10 mouse cellular contexts compared by ENCODE assay signal in the genomic region with DNA sequence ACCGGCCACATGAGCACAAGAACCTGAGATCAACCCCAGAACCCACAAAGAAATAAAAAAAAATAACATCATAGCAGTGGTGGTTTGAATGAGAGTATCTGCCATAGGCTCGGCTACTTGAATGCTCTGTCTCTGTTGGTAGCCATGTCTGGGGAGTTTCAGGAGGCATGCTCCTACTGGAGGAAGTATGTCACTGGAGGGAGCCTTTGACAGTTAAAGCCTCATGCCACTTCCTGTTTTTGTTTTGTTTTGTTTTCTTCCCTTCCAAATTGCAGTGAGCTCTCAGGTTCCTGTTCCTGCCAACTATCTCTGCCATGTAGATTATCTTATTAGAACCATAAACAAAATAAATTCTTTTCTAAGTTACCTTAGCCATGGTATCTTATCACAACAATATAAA.
"Had no signal": no experiment of that assay in that cellular context is flagged by ENCODE, and none has a peak within 500 bp of the region (broad histone marks: within the 10 kb centered on the region; RNA-seq: fewer than 3 reads in every experiment).

No protein-coding gene starts in this region.

- H3K4me3 ChIP-seq: midbrain, embryonic 10.5 days; midbrain, embryonic 12.5 days; myocyte; neural tube, embryonic 13.5 days; neural tube, embryonic 15.5 days had no signal

- H3K4me1 ChIP-seq: midbrain, embryonic 12.5 days; neural tube, embryonic 13.5 days had no signal

- H3K27me3 ChIP-seq: midbrain, embryonic 12.5 days; neural tube, embryonic 13.5 days; neural tube, embryonic 15.5 days had no signal

- ATAC-seq: midbrain, embryonic 16.5 days had no signal

- H3K9me3 ChIP-seq: midbrain, embryonic 10.5 days; midbrain, embryonic 12.5 days; neural tube, embryonic 13.5 days; neural tube, embryonic 15.5 days had no signal

- H3K36me3 ChIP-seq: midbrain, embryonic 10.5 days; midbrain, embryonic 12.5 days; neural tube, embryonic 13.5 days; neural tube, embryonic 15.5 days had no signal

- H3K27ac ChIP-seq: midbrain, embryonic 10.5 days; midbrain, embryonic 12.5 days; neural tube, embryonic 13.5 days; neural tube, embryonic 15.5 days had no signal

- DNase-seq: right cerebral cortex, postnatal 25 days; thymus, adult 18-20 months; thymus, postnatal 14 days; thymus, postnatal 36 days had no signal
